Mouse (Mus musculus): ENCODE measurements around the gene Gm8890. TPM values are rescaled to one million over a fixed set of nuclear protein-coding genes. Genes with fewer than 3 reads are reported as not detected.
"Not testable (repeated sequence)": the region's sequence is repeated elsewhere in the genome, so short reads cannot be mapped to it uniquely, and the experiment has no call there.

Gm8890 gene
- not detected in 2 replicates for polyA plus RNA-seq (2014; fragmentation: Nextera tagmentation; extraction: Ambion mirVana)

DNA sequence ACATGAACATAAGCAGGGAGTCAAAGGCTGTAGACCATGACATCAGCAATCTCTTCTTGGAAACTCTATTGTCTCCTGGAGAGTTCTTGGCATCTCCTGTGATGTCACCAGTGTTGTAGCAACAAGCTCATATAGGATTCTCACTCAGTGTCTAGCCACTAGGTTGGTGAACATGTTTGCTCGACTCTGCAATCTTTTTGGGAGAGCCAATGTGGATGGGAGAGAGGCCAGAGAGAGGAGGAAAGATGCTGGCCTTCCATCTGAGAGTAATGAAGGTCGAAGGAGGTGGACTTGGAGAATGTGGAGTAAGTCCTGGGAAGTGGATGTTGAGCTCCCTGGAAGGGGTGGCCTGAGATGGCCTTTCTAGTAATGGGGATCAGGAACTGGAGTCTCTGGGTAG lies at the start of gene Gm8890:
Gene Gm8890 (plus strand): TSS at position 301 of the 400 bp plus-strand sequence.
- not testable (repeated sequence) for ATAC-seq; H3K27me3 ChIP-seq (replicated peaks; ENCODE audit: control insufficient read depth, insufficient read depth, low read length); H3K4me2 ChIP-seq (ENCODE audit: low read length); H3K4me3 ChIP-seq (ENCODE audit: low read depth, low read length); H3K9ac ChIP-seq (ENCODE audit: low read length); DNase-seq (ENCODE audit: low spot score); H3K27ac ChIP-seq (ENCODE audit: low read depth, low read length); H3K4me1 ChIP-seq (ENCODE audit: control insufficient read depth, insufficient read depth, low read length); H3K9me3 ChIP-seq (replicated peaks; ENCODE audit: control insufficient read depth, low read length); H3K36me3 ChIP-seq (ENCODE audit: control insufficient read depth, insufficient read depth, low read length)
- no CpG with 5 or more reads among the region's 2 CpGs for WGBS

DNA sequence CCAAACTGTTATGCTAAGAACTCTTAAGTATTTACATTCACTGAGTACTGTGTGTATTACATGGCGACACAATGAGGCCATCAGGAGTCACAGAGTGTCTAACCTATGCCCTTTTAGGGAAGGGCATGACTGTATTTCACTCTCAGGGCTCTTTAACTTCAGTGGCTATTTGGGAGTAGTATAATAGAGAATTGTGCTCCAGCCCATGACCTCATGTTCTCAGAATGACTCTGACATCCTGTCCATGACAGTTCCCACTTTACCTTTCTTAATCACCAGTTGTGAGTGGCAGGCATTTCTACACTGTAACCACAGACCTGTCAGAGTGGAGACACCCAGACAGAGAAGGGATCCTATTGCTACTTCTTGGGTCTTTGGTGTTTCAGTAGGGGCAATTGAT lies 388 bp downstream of the Gm8890 start:
- H3K36me3 ChIP-seq (ENCODE audit: control insufficient read depth, insufficient read depth, low read length); H3K4me1 ChIP-seq (ENCODE audit: control insufficient read depth, insufficient read depth, low read length); H3K4me3 ChIP-seq (ENCODE audit: low read depth, low read length); H3K9ac ChIP-seq (ENCODE audit: low read length); H3K27ac ChIP-seq (ENCODE audit: low read depth, low read length); H3K9me3 ChIP-seq (replicated peaks; ENCODE audit: control insufficient read depth, low read length); H3K27me3 ChIP-seq (replicated peaks; ENCODE audit: control insufficient read depth, insufficient read depth, low read length); H3K4me2 ChIP-seq (ENCODE audit: low read length); ATAC-seq; DNase-seq (ENCODE audit: low spot score): not testable (repeated sequence)
- WGBS: 75% methylated on average over 1 of the region's 1 CpGs

Other genes starting within 250 kb of the Gm8890 start
- not detected in 2 replicates for gene Gm8879, start 128.4 kb upstream of the Gm8890 start, polyA plus RNA-seq (2014; fragmentation: Nextera tagmentation; extraction: Ambion mirVana)
- gene Gm5861, start 73.0 kb upstream of the Gm8890 start, polyA plus RNA-seq (2014; fragmentation: Nextera tagmentation; extraction: Ambion mirVana): not detected in 2 replicates
- gene Speer1, start 85.5 kb downstream of the Gm8890 start, polyA plus RNA-seq (2014; fragmentation: Nextera tagmentation; extraction: Ambion mirVana): not detected in 2 replicates
- not detected in 2 replicates for gene Gm8897, start 160.4 kb downstream of the Gm8890 start, polyA plus RNA-seq (2014; fragmentation: Nextera tagmentation; extraction: Ambion mirVana)
- gene Gm8906, start 246.7 kb downstream of the Gm8890 start, polyA plus RNA-seq (2014; fragmentation: Nextera tagmentation; extraction: Ambion mirVana): not detected in 2 replicates

Data from forebrain, embryonic 14.5 days (tissue).